Mouse (Mus musculus) gastrocnemius, postnatal 36 days (tissue): ENCODE data around the gene Serping1. TPM values are rescaled to one million over a fixed set of nuclear protein-coding genes. Genes with fewer than 3 reads are reported as not detected.
A peak's percentile ranks its signal among the peaks of the same experiment; 100 is the strongest.
"Not testable (repeated sequence)": the region's sequence is repeated elsewhere in the genome, so short reads cannot be mapped to it uniquely, and the experiment has no call there.

Source experiments
- DNase-seq, 2 experiments: peaks; one replicate each; pipeline ENCODE4 v3.0.0; 2022
- intact Hi-C: fragments of 180-260 bp; cut with DNase I; formaldehyde crosslinking; loops from one replicate; pipeline ENCODE4 v1.15.1; 2025
- total RNA-seq, 2 experiments: library from RNA; stranded (reverse); gene quantifications; 2 replicates each; pipeline ENCODE4 v1.2.3; 2021

Gene Serping1
- total RNA-seq, 2 experiments from 2014 or later = 44.8 to 46.5 TPM

GRCm38 (mm10) chr2:84742451-84743283 lies 32.6 kb downstream of the Serping1 start:
- no peak for DNase-seq
- intact Hi-C loops = no loop called here

- DNase-seq = no peak
- intact Hi-C loops = no loop called here
Measured at GRCm38 (mm10) chr2:84741841-84742450, 33.3 kb downstream of the Serping1 start.

- intact Hi-C loops = no loop called here
Measured at GRCm38 (mm10) chr2:84740608-84741333, 34.5 kb downstream of the Serping1 start.

GRCm38 (mm10) chr2:84738271-84738911 lies 36.9 kb downstream of the Serping1 start:
- no peak for DNase-seq
- intact Hi-C loops = loop anchor here (2.0 kb wide), 1 partner anchor 60 kb away; the partner anchor contains the start of gene Ube2l6

More at GRCm38 (mm10) chr2:84740608-84741333, 34.5 kb downstream of the Serping1 start:
- no peak for DNase-seq

GRCm38 (mm10) chr2:84737451-84737925 lies 37.8 kb downstream of the Serping1 start:
- no peak for DNase-seq
- intact Hi-C loops = no loop called here

- DNase-seq = no peak
Measured at GRCm38 (mm10) chr2:84736312-84737161, 38.7 kb downstream of the Serping1 start.

GRCm38 (mm10) chr2:84735346-84735920 lies 39.8 kb downstream of the Serping1 start:
- intact Hi-C loops = no loop called here
- no peak for DNase-seq

More at GRCm38 (mm10) chr2:84736312-84737161, 38.7 kb downstream of the Serping1 start:
- intact Hi-C loops = no loop called here

- intact Hi-C loops = no loop called here
- no peak for DNase-seq
Measured at GRCm38 (mm10) chr2:84734919-84735318, 40.3 kb downstream of the Serping1 start.

- no peak for DNase-seq
- intact Hi-C loops = no loop called here
Measured at GRCm38 (mm10) chr2:84734351-84734864, 40.8 kb downstream of the Serping1 start.

GRCm38 (mm10) chr2:84733579-84734300 lies 41.5 kb downstream of the Serping1 start, which contains the start of gene Ypel4:
TSS of gene Ypel4 (plus strand) at chr2:84734058.
- intact Hi-C loops = no loop called here
- DNase-seq = no peak

- intact Hi-C loops = no loop called here
- no peak for DNase-seq
Measured at GRCm38 (mm10) chr2:84732394-84732793, 42.9 kb downstream of the Serping1 start.

GRCm38 (mm10) chr2:84731206-84731605 lies 44.0 kb downstream of the Serping1 start:
- intact Hi-C loops = no loop called here
- DNase-seq = no peak

- intact Hi-C loops, DNase-seq: not testable (repeated sequence)
Measured at GRCm38 (mm10) chr2:84728191-84728590, 47.1 kb downstream of the Serping1 start.

- intact Hi-C loops = loop anchor here (2.0 kb wide), 1 partner anchor 71 kb away; the partner anchor contains the start of gene Ube2l6
- peak; percentile 93 to 95 for DNase-seq
Measured at GRCm38 (mm10) chr2:84727172-84727858, 47.9 kb downstream of the Serping1 start, which contains the start of gene Clp1. TSS of gene Clp1 (minus strand) at chr2:84727350.

- intact Hi-C loops = loop anchor here (2.0 kb wide), 1 partner anchor 72 kb away; the partner anchor contains the start of gene Ube2l6
- no peak for DNase-seq
Measured at GRCm38 (mm10) chr2:84726716-84727115, 48.5 kb downstream of the Serping1 start.

- intact Hi-C loops = loop anchor here (2.0 kb wide), 1 partner anchor 73 kb away; the partner anchor contains the start of gene Ube2l6
- DNase-seq = no peak
Measured at GRCm38 (mm10) chr2:84725770-84726169, 49.5 kb downstream of the Serping1 start.

- intact Hi-C loops = no loop called here
- DNase-seq = no peak
Measured at GRCm38 (mm10) chr2:84723856-84724255, 51.4 kb downstream of the Serping1 start.
